Mouse (Mus musculus) CH12F3 (cell line): Measurements from ENCODE around the gene Sqstm1.

Source experiments
- in situ Hi-C: fragments of 300-500 bp; cut with MboI; formaldehyde crosslinking; loops from 2 replicates; pipeline ENCODE4 v1.14.3; 2020; ENCODE audit warnings: low sequenced_read_pairs

Sqstm1 gene

GRCm38 (mm10) chr11:50231411-50231810, 20.8 kb upstream of the Sqstm1 start:
- in situ Hi-C loops, result no loop called here

DNA sequence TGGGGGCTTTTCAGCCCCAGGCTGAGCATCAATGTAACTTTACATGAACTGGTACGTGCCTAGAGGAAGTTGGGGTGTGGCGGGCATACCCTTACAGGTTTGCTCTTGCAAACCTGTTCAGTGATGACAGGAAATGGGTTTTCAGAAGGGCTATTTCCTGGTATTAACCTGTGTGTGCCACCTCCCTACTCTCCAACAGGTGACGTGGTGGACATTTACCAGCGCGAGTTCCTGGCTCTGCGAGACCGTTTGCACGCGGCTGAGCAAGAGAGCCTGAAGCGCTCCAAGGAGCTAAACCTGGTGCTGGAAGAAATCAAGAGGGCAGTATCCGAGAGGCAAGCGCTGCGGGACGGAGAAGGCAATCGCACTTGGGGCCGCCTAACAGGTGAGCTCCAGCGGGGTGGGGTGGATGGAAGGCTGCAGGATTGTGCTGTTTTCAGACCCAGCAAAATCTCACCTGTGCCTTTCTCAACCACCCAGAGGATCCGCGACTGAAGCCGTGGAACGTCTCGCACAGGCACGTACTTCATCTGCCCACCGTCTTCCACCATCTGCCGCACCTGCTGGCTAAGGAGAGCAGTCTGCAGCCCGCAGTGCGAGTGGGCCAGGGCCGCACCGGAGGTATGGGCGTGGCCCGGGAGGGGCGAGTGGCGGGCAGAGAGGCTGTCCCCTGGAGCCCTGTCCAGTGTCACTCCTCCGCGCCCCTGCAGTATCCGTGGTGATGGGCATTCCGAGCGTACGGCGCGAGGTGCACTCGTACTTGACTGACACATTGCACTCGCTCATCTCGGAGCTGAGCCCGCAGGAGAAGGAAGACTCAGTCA, 20.1 kb upstream of the Sqstm1 start:
- in situ Hi-C loops, result no loop called here

- in situ Hi-C loops, result no loop called here
Observed at GRCm38 (mm10) chr11:50229252-50229910, 18.8 kb upstream of the Sqstm1 start.

- in situ Hi-C loops, result no loop called here
Observed at GRCm38 (mm10) chr11:50228772-50229171, 18.1 kb upstream of the Sqstm1 start.

DNA sequence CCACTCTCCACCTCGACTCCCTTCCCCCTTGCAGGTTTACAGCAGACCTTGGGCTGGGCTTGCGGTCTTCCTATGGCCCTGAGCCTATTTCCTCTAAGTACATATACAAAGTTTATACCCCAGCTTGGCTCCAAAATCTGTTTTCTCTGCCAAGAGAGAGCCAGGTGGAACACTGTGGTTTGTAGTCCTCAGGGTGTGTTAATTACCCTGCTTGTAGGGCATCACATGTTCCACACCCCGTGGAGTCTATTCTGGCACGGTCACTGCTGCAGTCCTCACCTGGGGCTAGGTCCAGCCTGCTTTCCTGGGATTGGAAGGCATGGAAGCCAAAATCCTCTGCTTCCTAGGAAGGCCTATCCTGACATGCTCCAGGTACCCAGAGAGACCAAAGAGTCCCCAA, 17.1 kb upstream of the Sqstm1 start:
- in situ Hi-C loops, result no loop called here

- in situ Hi-C loops, result no loop called here
Observed at GRCm38 (mm10) chr11:50227226-50227625, 16.6 kb upstream of the Sqstm1 start.

- in situ Hi-C loops, result no loop called here
Observed at GRCm38 (mm10) chr11:50226406-50226805, 15.8 kb upstream of the Sqstm1 start.

- in situ Hi-C loops, result no loop called here
Observed at GRCm38 (mm10) chr11:50225611-50226378, 15.2 kb upstream of the Sqstm1 start.

- in situ Hi-C loops, result no loop called here
Observed at GRCm38 (mm10) chr11:50224671-50225530, 14.3 kb upstream of the Sqstm1 start.

GRCm38 (mm10) chr11:50223783-50224662, 13.4 kb upstream of the Sqstm1 start:
- in situ Hi-C loops, result no loop called here

DNA sequence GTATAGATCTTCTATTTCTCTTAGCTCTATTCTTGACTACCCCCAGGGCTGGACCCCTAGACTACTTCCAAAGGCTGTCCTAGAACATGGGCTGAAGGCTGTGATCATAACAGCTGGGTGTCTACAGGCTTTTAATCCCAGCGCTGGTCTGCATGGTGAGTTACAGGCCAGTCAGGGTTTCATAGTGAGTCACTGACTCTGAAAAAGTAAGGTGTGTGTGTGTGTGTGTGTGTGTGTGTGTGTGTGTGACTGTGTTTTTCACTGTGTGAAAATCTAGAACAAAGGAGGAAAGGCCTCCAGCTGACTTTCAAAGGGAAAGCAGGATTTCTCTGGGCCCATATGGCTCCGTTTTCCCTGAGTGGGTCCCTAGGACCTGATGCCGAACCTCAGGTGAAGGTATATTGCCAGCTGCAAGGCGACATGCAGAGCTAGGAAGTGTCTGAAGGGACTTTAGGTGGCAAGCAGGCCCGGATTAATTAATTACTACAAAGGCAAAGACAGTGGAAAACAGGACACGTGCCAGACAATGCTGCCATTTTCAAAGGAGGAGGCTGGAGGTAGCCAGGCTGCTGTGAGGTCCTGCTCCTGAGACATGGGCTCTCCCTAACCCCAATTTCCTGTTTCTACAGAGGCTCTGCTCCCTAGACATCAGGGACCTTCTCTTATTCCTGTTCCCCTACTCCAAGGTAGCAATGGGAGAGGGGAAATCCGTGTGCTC, 12.1 kb upstream of the Sqstm1 start:
- in situ Hi-C loops, result no loop called here

DNA sequence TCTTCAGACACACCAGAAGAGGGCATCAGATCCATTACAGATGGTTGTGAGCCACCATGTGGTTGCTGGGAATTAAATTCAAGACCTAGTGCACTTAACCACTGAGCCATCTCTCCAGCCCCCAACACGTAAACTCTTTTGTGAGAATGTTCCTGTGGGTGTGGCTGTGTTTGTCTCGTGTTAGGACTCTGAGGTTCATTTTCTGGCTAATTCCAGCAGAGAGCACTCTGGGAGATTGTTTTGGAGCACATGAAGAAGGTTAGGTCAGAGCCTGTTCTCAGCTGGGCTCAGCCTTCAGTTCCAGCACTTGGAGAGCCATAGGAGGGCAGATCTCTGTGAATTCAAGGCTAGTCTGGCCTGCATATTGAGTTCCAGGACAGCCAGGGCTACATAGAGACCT, 9.2 kb upstream of the Sqstm1 start:
- in situ Hi-C loops, result no loop called here

- in situ Hi-C loops, result no loop called here
Observed at GRCm38 (mm10) chr11:50217811-50218210, 7.2 kb upstream of the Sqstm1 start.

DNA sequence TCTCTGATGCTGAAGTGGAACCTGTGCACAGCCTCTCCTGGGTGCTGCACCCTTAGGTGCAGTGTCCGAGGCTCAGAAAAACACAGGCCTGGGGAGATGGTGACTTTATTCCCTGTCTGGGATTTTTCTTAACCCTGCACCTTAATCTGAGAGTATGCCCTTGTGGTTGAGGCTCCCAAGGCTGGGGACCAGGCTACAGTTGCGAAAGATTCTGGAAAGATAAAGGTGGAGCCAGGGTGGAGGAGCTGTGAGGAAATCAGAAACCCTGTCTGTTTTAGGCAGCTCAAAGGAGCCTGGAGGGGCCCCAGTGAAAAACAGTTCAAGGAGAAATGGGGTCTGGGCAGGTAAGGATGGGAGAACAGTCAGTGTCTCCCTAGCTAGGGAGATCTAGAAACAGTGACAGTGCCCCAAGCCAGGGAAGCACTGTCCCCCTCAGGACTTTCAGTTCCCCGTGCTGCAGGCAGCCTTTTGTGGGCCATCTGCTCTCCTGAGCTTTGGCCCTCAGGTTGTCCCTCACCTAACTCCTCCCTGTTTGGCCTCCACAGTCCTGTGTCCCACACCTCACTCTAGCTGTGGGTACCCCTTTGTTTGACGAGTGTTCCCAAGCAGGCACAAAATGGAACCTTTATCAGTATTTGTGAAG, 6.2 kb upstream of the Sqstm1 start:
- in situ Hi-C loops, result no loop called here

GRCm38 (mm10) chr11:50215633-50216032, 5.0 kb upstream of the Sqstm1 start:
- in situ Hi-C loops, result no loop called here

DNA sequence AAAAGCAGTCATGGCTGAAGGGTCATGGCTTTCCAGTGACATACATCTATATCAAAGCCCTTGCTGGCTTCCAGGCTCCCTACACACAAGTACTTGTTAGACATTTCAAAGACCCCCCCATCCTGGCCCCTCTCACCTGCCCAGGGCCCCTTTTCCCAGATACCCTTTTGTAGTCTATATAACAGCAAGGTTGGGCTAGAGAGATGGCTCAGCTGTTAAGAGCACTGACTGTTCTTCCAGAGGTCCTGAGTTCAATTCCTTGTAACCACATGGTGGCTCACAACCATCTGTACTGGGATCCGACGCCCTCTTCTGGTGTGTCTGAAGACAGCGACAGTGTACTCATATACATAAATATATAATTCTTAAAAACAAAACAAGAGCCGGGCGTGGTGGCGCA, 4.0 kb upstream of the Sqstm1 start:
- in situ Hi-C loops, result no loop called here

GRCm38 (mm10) chr11:50212848-50213758, 2.5 kb upstream of the Sqstm1 start:
- in situ Hi-C loops, result no loop called here
